Mouse (Mus musculus) kidney, postnatal 4 days (tissue): Measurements from ENCODE around the gene Kirrel3.

Source experiments
- DNase-seq, 2 experiments: peaks; one replicate each; pipeline ENCODE4 v3.0.0; 2021; ENCODE audit warnings: mixed read lengths in 2 of 2

The Kirrel3 gene

DNA sequence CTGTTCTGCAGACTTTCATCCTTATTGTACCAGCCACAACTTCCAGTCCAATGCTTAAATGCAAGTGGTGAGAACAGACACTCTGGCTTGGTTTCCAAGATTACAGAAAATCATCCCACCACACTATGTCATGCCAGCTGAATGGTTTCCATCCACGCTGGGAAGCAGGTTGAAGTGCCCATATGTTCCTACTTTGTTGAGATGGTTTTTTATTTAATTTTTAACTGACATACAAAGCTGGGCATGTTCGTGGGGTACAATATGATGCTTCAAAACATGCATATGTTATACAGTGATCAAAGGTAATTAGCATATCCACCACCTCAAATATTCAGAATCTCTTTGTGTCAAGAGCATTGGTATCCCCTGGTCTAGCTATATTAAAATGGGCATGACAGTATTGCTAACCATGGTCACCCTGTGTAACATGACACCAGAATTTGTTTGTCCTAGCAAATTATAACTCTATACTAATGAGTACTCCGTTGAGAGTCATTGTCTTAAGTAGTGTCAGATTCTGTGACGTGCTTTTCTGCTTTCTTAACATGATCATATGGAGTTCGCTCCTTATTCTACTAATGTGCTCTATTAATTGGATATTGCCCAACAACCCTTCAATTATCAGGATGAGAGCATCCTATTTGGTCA, 472.6 kb downstream of the Kirrel3 start:
- DNase-seq, result no peak

- DNase-seq, result peak in 1 of 2 experiments; percentile 8
Measured at GRCm38 (mm10) chr9:34960736-34961135, 475.0 kb downstream of the Kirrel3 start.

DNA sequence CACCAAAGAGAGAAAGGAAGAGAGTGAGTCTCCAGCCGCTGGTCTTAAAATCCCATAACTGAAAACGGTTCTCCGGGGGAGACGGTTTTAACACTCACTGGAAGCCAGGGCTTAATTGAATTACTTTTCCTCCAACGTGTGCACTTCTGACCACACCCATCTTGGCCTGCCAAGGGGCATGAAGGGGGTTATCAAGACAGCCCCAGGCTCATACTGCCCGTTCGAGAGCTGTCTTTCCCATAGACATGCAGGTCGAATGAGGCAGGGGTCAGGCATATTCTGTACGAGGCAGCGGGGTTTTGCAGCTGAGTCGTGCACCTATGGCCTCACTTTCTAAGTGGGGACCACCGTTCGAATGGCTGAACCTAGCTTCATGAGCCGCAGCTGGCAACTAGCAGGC, 475.5 kb downstream of the Kirrel3 start:
- DNase-seq, result no peak

GRCm38 (mm10) chr9:34962251-34962650, 476.6 kb downstream of the Kirrel3 start:
- no peak for DNase-seq

GRCm38 (mm10) chr9:34963593-34963992, 477.9 kb downstream of the Kirrel3 start:
- no peak for DNase-seq

DNA sequence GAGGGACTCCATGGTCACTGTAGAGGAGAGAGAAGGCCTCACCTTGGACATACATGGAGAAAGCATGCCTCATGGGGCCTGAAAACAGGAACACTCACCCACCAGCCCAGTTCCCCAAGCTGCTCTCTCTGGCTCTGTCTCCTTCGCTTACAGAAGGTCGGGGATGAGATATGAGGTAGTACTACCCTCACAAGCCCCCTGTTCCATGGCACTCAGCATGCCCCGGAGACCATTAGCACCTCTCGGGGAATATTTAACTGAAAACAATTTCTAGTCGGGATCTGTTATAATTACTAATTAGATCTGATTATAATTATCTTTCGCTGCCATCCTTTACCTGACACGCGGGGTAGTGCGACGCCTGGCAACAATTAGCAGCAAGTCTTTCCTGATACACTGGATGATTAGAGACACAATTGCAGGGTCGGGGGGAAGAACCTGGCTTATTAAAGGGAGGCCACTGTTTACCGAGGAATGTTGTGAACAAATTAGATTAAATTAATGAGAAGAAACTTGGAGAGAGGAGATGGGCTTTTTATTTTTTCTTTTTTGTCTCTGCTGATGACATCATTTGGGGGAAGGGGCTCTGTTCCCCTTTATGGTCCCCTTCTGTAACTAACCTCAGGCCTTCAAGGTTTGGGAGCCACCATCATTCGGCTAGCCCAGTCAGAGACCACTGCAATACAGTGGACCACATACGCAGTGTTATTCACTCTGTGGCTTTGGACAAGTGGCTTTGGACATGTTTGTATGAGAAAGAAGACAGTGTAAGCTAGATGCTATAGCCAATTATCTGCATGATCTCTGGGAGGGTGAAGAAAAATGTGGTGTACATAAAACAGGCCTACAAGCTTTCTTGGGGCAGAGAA, 478.7 kb downstream of the Kirrel3 start:
- DNase-seq, result no peak

- no peak for DNase-seq
Measured at GRCm38 (mm10) chr9:34965041-34965415, 479.3 kb downstream of the Kirrel3 start.

GRCm38 (mm10) chr9:34967772-34968171, 482.1 kb downstream of the Kirrel3 start:
- no peak for DNase-seq

GRCm38 (mm10) chr9:34969881-34970490, 484.3 kb downstream of the Kirrel3 start:
- DNase-seq, result no peak

- no peak for DNase-seq
Measured at GRCm38 (mm10) chr9:34974326-34974725, 488.6 kb downstream of the Kirrel3 start.

GRCm38 (mm10) chr9:34975245-34975644, 489.6 kb downstream of the Kirrel3 start:
- DNase-seq, result no peak

DNA sequence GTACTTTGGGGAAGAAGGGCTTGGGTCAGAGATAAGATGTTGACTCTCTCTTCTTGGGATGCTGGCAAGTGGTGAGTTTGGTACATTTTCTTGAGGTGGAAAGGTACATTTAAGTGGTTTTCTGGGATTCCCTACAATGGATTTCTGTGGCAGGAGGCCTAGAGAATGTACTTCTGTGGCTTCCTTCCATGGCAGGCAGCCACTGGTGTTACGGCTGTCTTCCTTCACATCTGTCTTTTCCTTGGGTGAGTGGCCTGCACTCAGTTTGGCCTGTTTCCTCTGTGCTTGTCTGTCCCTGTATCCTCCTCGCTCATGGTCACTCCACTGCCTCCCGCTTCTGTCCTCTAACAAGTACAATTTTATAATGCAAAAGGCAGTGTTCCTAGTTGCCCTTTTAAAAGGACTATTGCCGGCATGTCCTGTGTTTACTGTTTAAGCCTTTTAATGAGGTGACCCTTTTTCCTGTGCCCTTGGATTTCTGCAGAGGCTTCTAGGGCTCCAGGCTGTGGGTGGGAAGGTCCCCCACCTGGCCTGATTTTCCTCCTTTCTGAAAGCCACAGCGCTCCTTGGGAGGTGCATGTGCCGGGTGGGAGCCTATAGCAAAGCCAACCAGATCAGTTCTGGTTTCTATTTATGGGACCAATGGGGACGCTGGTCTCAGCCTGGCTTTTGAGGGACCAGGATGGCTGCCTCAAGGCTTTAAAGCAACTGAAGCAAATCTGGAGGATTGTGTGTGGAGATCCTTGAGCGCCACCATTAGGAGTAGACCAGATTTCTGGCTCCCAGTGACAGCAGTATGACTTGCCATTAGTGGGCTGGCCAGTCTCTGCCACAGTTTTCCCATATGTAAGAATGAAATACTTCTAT, 491.1 kb downstream of the Kirrel3 start:
- DNase-seq, result peak; percentile 40 to 46

DNA sequence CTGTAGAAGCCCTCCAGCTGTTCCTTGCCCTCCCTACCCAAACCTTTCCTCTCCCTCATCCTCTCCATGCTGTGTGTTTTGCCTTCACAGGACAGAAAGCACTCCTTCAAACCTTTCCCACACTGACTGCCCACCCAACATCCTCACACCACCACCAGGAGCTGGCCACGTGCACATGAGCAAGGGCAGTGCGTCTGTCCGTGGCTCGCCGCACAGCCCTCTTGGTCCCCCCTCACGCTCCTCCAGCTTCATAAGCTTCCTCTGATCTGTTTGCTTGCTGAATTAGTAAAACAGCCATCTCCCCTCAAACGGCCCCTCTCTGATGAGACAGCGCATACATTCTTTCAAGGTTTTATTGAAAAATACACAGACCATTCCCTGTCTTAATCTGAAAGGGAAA, 492.0 kb downstream of the Kirrel3 start:
- DNase-seq, result no peak

- DNase-seq, result no peak
Measured at GRCm38 (mm10) chr9:34978229-34978628, 492.5 kb downstream of the Kirrel3 start.

DNA sequence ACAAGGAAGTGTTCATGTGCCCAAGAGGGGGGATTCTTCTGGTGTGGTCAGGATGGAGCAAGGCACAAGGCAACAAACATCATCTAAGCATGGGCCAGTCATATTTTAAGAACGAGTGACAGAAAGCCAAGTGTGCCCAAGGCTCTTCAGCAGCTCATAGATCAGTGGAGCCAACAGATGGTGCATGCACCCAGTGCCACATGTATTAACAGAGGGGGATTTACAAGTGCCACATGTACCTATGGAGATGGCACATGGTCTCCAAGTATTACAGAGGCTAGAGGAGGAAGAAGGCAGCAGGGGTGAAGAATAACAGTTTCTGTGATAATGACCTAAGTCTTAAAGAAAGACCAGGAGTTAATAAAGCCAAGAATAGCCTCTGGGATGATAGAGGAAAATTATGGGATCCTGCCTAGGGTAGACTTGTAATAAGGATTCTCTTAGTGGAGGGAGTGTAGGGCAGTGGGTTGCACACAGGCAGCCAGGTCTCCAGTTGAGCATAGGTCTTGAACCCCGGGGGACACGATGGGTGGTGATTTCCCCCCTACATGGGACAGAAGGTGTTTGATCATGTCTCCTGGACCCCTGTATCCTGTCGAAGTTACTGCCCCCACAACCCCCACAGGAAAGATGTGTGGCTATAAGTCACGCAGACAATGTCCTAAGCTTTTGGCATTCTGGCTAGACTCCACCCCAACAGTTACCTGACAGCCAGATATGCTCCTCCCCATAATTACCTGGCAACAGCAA, 495.0 kb downstream of the Kirrel3 start:
- DNase-seq, result no peak

DNA sequence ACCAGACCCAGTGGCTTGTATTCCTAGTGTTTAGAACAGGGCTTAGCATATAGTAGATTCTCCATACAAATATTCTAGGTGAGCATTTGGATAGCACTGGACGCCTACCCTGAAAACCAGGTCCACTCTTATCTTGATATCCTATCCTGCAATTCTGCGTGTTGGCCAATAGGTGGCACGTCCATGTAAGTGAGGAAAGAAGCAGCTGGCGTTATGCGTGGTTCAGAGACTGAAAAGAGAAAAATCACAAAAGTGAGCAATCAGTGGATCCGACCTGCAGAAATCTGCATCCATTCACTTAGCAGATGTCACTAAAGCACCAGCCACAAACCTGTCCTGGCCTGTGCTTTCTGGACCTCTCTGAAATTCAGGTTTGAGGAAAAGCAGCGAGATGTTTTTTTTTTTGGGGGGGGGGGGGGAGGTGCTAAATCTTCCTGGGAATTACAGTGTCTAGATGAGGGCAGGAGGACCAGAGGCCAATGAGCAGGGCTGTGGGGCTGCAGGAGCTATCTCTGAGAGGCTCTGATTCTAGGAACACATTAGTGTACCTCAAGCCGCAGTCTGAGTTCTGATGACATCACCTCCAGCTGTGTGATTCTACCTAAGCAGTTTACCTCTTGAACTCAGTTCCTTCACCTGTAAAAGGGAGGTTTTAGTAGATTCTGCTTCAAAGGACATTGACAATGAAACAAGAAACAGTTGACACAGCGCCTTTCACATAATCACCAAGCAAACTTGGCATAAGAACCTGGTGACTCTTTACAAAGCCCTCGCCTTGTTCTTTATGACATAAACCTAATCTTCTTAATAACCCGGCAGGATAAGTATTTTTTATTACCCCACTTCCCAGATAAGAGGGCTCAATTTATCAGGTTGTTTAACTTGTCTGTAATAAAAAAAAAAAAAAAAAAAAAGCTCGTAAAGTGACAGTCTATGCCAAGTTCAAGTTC, 498.1 kb downstream of the Kirrel3 start:
- peak; percentile 29 to 48 for DNase-seq

DNA sequence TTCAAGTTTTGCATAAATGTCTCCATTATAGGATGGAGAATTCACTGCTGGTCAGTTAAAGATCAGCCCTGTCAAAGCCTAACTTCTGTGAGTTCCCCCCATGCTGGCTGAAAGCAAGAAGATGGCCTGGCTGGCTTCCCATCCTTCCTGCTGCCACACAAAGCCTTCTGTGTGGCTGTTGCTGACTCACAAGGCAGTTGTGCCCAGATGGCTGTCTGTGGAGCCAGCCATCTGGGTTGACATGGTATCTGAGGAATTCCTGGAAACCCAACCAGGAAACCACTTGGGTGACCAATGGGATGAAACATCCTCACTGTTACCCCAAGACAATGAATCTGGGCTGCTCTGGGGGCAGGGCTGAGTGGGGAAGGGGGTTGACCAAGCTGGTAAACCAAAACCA, 500.5 kb downstream of the Kirrel3 start:
- no peak for DNase-seq

DNA sequence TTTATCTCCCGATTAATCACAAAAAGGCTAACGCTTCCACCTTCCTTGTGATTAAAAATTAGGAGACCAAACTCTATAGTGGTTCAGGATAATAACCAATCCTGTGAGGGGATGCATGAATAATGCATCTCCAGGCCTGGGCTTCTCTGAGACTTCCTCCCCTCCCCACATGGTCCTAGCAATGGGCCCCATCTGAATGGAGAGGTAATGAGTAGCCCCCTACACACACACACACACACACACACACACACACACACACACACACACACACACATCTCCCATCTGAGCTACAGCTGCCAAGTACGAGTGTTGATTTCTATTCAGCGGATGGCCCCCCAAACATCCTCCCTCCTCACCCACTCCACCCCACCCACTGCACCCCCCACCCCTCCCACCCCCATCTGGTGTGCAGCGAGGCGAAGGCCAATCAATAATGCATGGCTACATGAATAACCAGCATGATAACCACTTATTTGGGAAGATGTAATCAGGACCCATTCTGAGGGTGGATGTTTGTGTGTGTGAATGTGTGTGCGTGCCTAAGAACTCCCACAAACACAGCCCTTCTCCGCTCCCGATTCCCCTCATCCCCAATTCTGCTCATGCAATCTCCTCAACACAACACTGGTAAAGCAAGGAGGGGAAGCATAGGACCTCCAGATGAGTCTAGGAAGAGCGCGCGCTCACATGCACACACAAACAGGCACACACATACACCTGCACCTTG, 501.9 kb downstream of the Kirrel3 start:
- DNase-seq, result no peak

DNA sequence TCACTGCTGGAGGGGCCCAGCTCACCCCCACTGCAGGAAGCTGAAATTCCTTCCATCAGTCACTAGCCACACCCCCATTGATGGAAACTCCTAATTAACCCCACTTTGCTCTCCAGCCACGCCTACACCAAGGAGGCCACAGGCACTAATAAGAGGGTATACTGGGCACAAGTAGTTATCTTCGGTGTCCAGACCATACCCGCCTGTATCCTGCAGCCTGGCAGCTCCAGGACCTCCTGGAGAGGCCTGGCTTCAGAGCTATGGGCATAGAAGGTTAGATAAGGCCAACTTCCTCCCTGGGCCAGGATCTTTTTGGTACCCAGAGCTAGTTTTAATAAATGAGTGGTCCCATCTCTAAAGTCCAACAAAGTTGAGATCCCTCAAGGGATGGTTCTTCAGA, 503.0 kb downstream of the Kirrel3 start:
- DNase-seq, result no peak

DNA sequence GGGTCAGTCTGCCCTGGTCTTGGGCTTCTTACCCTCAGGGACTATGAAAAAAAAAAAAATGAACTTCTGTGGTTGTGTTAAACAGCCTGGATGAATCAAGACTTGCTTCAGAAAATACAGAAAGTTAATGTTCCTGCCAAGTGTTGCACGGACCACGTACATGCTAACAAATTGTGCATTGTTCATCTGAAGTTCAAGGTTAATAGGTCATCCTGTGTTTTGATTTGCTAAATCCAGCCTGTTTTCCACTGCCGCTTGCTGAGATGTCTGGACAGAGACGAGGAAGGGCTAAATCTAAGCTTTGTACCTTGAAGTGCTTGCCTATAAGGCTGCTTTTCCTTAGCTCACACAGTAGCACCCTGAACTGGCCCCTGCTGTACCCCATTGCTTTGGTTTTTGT, 506.5 kb downstream of the Kirrel3 start:
- no peak for DNase-seq
